Mouse (Mus musculus) megakaryocyte, embryonic 14.5 days (primary cell): ENCODE measurements at regions not wholly inside any gene's neighbourhood (a gene's known extent, or its start where the extent isn't known, plus 50 kb on each side); places are given as distances from the start of the nearest gene placed in this dataset.

Experiments
- FLI1 ChIP-seq: IDR thresholded peaks from 2 replicates; pipeline ENCODE4 v1.6.1; 2012; ENCODE audit warnings: low read length, inconsistent platforms, mixed read lengths
- GATA1 ChIP-seq: IDR thresholded peaks from 3 replicates; pipeline ENCODE4 v1.6.1; 2012; ENCODE audit warnings: mixed read lengths, low read length, inconsistent platforms, borderline replicate concordance

GRCm38 (mm10) chr7:144994229-144994628, 54.5 kb upstream of the Ccnd1 start:
- TF ChIP-seq GATA1, result no peak
- TF ChIP-seq FLI1, result no peak
